Mouse (Mus musculus): ENCODE results near the gene Ano6.

DNA sequence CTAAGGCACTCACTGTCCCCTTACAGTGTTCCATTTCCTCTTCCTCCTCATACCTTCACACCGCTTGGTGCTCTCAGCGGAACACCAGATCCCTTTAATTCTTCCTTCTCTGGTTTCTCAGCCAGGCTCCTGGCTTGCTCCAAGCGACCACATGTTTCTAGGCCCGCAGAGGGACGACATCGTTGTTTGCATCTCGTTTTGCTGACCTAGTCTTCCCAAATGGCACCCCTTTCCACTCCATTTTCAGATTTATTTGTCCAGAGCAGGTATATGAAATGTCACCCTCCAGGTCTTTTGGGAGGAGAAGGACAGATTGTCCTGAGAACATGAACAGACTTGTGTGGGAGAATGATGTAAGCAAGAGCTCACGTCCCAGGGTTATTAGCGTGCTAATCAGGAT, 30.0 kb downstream of the Ano6 start:
- TF ChIP-seq CTCF (IDR thresholded peaks at IDR 0.05; ENCODE audit: low read depth) (no peak), EP300 (IDR thresholded peaks at IDR 0.05; ENCODE audit: low read depth) (no peak)
